Mouse (Mus musculus) spleen, adult 18-20 months (tissue): ENCODE measurements around the gene Cck.

ENCODE experiments used
- DNase-seq, 2 experiments: peaks; one replicate each; pipeline ENCODE4 v3.0.0; 2022; ENCODE audit warnings: mixed read lengths in 2 of 2

Gene Cck

GRCm38 (mm10) chr9:121495529-121495928 lies at the start of gene Cck:
TSS of gene Cck (minus strand) at chr9:121495694.
- DNase-seq: no peak

- no peak for DNase-seq
Observed at GRCm38 (mm10) chr9:121541530-121541929, 46.0 kb upstream of the Cck start.

- no peak for DNase-seq
Observed at GRCm38 (mm10) chr9:121532626-121533025, 37.1 kb upstream of the Cck start.

- no peak for DNase-seq
Observed at GRCm38 (mm10) chr9:121528605-121529357, 33.3 kb upstream of the Cck start.

GRCm38 (mm10) chr9:121526171-121526570 lies 30.7 kb upstream of the Cck start:
- no peak for DNase-seq

GRCm38 (mm10) chr9:121520047-121520446 lies 24.6 kb upstream of the Cck start:
- DNase-seq: no peak

GRCm38 (mm10) chr9:121514462-121514861 lies 19.0 kb upstream of the Cck start:
- no peak for DNase-seq

- DNase-seq: no peak
Observed at GRCm38 (mm10) chr9:121511911-121512310, 16.4 kb upstream of the Cck start.

GRCm38 (mm10) chr9:121506478-121507180 lies 11.1 kb upstream of the Cck start:
- no peak for DNase-seq

- DNase-seq: no peak
Observed at GRCm38 (mm10) chr9:121505346-121505745, 9.9 kb upstream of the Cck start.

GRCm38 (mm10) chr9:121496102-121496501 lies 608 bp upstream of the Cck start:
- DNase-seq: no peak

GRCm38 (mm10) chr9:121494006-121494767 lies 1.3 kb downstream of the Cck start:
- DNase-seq: no peak

GRCm38 (mm10) chr9:121491592-121492240 lies 3.8 kb downstream of the Cck start:
- no peak for DNase-seq

- no peak for DNase-seq
Observed at GRCm38 (mm10) chr9:121487216-121487615, 8.3 kb downstream of the Cck start.

- DNase-seq: peak in 1 of 2 experiments; percentile 37
Observed at GRCm38 (mm10) chr9:121479453-121479852, 16.0 kb downstream of the Cck start.

- peak in 1 of 2 experiments; percentile 53 for DNase-seq
Observed at GRCm38 (mm10) chr9:121477305-121477911, 18.1 kb downstream of the Cck start.

- no peak for DNase-seq
Observed at GRCm38 (mm10) chr9:121475488-121476452, 19.7 kb downstream of the Cck start.

- DNase-seq: no peak
Observed at GRCm38 (mm10) chr9:121474771-121475170, 20.7 kb downstream of the Cck start.

GRCm38 (mm10) chr9:121469711-121470110 lies 25.8 kb downstream of the Cck start:
- DNase-seq: no peak

GRCm38 (mm10) chr9:121467460-121467859 lies 28.0 kb downstream of the Cck start:
- no peak for DNase-seq

GRCm38 (mm10) chr9:121460527-121460926 lies 35.0 kb downstream of the Cck start:
- no peak for DNase-seq
